Mouse (Mus musculus) brain, embryonic 14.5 days (tissue): Measurements from ENCODE around the gene Cfap65. TPM values are rescaled to one million over a fixed set of nuclear protein-coding genes. Genes with fewer than 3 reads are reported as not detected.

Experiments
- DNase-seq: peaks from one replicate; pipeline ENCODE4 v3.0.0-alpha.2; 2011; ENCODE audit warnings: low read depth
- CTCF ChIP-seq: fragments of 200-500 bp; IDR thresholded peaks from 2 replicates; pipeline ENCODE4 v1.5.1; 2012; ENCODE audit warnings: inconsistent platforms, mild to moderate bottlenecking, moderate library complexity, borderline replicate concordance; ENCODE audit not compliant: insufficient read depth, insufficient read length; ENCODE audit errors: extremely low read depth
- POLR2A ChIP-seq: fragments of 200-500 bp; IDR thresholded peaks from 2 replicates; pipeline ENCODE4 v1.6.1; 2012; ENCODE audit warnings: mild to moderate bottlenecking, inconsistent platforms, borderline replicate concordance; ENCODE audit not compliant: poor library complexity, insufficient read depth, insufficient read length, severe bottlenecking; ENCODE audit errors: extremely low read depth
- polyA plus RNA-seq: library from polyadenylated mRNA; depleted of rRNA; stranded (reverse); fragments of >200 nt; gene quantifications from 2 replicates; pipeline ENCODE4 v1.2.3, GENCODE M21; 2012

Cfap65 gene
- polyA plus RNA-seq, 1 experiment = 3.9 TPM

GRCm38 (mm10) chr1:74891513-74891912 lies 43.9 kb downstream of the Cfap65 start:
- TF ChIP-seq POLR2A = no peak
- TF ChIP-seq CTCF = no peak
- DNase-seq = no peak

GRCm38 (mm10) chr1:74885369-74886042 lies 49.9 kb downstream of the Cfap65 start, which contains the start of gene Fev:
Fev (minus strand) TSS chr1:74885419.
- TF ChIP-seq POLR2A (no peak), CTCF (no peak)
- no peak for DNase-seq

GRCm38 (mm10) chr1:74884196-74885141 lies 50.9 kb downstream of the Cfap65 start:
- TF ChIP-seq POLR2A (no peak), CTCF (no peak)

GRCm38 (mm10) chr1:74883441-74883840 lies 52.0 kb downstream of the Cfap65 start:
- no peak for DNase-seq
- TF ChIP-seq CTCF (no peak), POLR2A (no peak)

More at GRCm38 (mm10) chr1:74884196-74885141, 50.9 kb downstream of the Cfap65 start:
- no peak for DNase-seq

- TF ChIP-seq POLR2A (no peak), CTCF (no peak)
- no peak for DNase-seq
Measured at GRCm38 (mm10) chr1:74882828-74883227, 52.6 kb downstream of the Cfap65 start.

GRCm38 (mm10) chr1:74882055-74882734 lies 53.2 kb downstream of the Cfap65 start:
- DNase-seq = no peak
- TF ChIP-seq POLR2A (no peak), CTCF (no peak)

- DNase-seq = peak; percentile 86
Measured at GRCm38 (mm10) chr1:74880785-74881360, 54.5 kb downstream of the Cfap65 start.

GRCm38 (mm10) chr1:74877199-74877598 lies 58.2 kb downstream of the Cfap65 start:
- TF ChIP-seq POLR2A (no peak), CTCF (no peak)
- DNase-seq = no peak

More at GRCm38 (mm10) chr1:74880785-74881360, 54.5 kb downstream of the Cfap65 start:
- TF ChIP-seq CTCF = peak; percentile 93
- TF ChIP-seq POLR2A = no peak

GRCm38 (mm10) chr1:74872218-74872617 lies 63.2 kb downstream of the Cfap65 start:
- TF ChIP-seq POLR2A (no peak), CTCF (no peak)
- peak; percentile 47 for DNase-seq

GRCm38 (mm10) chr1:74861783-74862182 lies 73.6 kb downstream of the Cfap65 start:
- TF ChIP-seq POLR2A = no peak
- peak; percentile 24; the same call in 1 of the 2 replicates for TF ChIP-seq CTCF
- DNase-seq = no peak

GRCm38 (mm10) chr1:74859223-74859984 lies 76.0 kb downstream of the Cfap65 start:
- peak; percentile 42 for DNase-seq
- TF ChIP-seq POLR2A (no peak), CTCF (no peak)

- TF ChIP-seq CTCF (no peak), POLR2A (no peak)
- no peak for DNase-seq
Measured at GRCm38 (mm10) chr1:74858805-74859204, 76.6 kb downstream of the Cfap65 start.
